7 mouse cellular contexts compared by ENCODE assay signal in the genomic region with DNA sequence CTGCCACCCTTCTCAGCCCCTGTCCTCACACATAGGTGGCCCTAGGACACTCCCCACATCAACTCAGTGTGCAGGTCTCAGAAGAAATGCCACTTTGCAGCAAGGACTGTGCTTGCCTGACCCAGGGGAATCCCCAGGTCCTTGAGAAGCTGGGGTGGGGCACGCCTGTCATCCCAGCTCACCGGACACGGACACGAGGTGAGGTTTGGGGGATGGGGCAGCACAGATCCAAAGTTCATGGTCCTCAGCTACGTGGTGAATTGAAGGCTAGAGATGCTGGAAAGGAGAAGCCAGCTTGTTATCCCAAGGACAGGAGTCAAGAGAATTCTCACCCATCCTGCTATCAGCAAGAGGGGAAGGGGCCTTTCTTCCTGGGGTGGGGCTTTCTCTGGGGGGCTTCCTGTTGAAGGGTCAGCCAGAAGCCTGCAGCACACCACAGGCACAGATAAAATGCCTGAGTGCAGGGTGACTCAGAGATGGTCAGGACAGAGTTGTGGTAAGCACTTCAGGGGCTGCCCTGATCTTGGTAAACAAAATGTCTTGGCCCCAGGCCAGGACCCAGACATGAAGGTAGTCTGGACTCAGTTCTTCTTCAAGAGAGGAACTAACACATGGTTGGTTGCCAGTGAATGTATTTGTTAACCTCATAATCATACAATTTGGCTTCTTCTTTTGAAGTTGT. TPM values are rescaled to one million over a fixed set of nuclear protein-coding genes. Genes with fewer than 3 reads are reported as not detected.
DNase-seq lines count a peak whose midpoint lies in the region; ATAC-seq and TF ChIP-seq lines count a peak whose summit lies in the region.

No protein-coding gene starts in this region.

- H3K4me2 ChIP-seq in embryonic facial prominence, embryonic 12.5 days (replicated peaks) = no peak overlapping the region

- H3K9me3 ChIP-seq in embryonic facial prominence, embryonic 12.5 days = no peaks in the 10 kb centered on the region

- H3K27me3 ChIP-seq in embryonic facial prominence, embryonic 12.5 days = no peaks in the 10 kb centered on the region
- no peaks in the 10 kb centered on the region for H3K27me3 ChIP-seq in kidney, adult 2 months (replicated peaks; ENCODE audit: control insufficient read depth, insufficient read depth, low read length)

- no peak for ATAC-seq in embryonic facial prominence, embryonic 12.5 days (ENCODE audit: insufficient number of reproducible peaks, insufficient read depth, low FRiP score, low TSS enrichment)

- TF ChIP-seq POLR2A in kidney, adult 2 months (IDR thresholded peaks at IDR 0.05; ENCODE audit: low read depth, low read length) = no peak

- WGBS in embryonic facial prominence, embryonic 12.5 days = 65% methylated on average over 5 of the region's 5 CpGs
- WGBS in kidney, adult 2 months = 23% methylated on average over 5 of the region's 5 CpGs

- peaks cover 2% of the 10 kb centered on the region for H3K4me1 ChIP-seq in embryonic facial prominence, embryonic 12.5 days
- peaks cover 4% of the 10 kb centered on the region; the same call in 1 of the 2 replicates for H3K4me1 ChIP-seq in kidney, adult 2 months (ENCODE audit: control insufficient read depth, insufficient read depth, low read length)

- DNase-seq in 416B (ENCODE audit: low read depth) = peak; percentile 100
- DNase-seq in CD4-positive helper T cell, adult 2 months (ENCODE audit: low read depth, low spot score) = peak; percentile 78
- DNase-seq in kidney, adult 2 months = peak; percentile 73
- peak; percentile 85 for DNase-seq in lung, postnatal 25 days (ENCODE audit: low spot score)
- DNase-seq in adipocyte (ENCODE audit: low spot score) = no peak
- no peak for DNase-seq in thymus, postnatal 14 days

- H3K27ac ChIP-seq in embryonic facial prominence, embryonic 12.5 days = peak overlapping the region; percentile 14; the same call in 1 of the 2 replicates
- peak overlapping the region; percentile 16; the same call in 1 of the 2 replicates for H3K27ac ChIP-seq in kidney, adult 2 months (ENCODE audit: insufficient read depth, low read depth, low read length)

- no peak overlapping the region for H3K9ac ChIP-seq in embryonic facial prominence, embryonic 12.5 days

- H3K36me3 ChIP-seq in embryonic facial prominence, embryonic 12.5 days = peaks cover 37% of the 10 kb centered on the region
- no peaks in the 10 kb centered on the region; the same call in 1 of the 2 replicates for H3K36me3 ChIP-seq in kidney, adult 2 months (ENCODE audit: control insufficient read depth, insufficient read depth, low read length)

- no peak for TF ChIP-seq CTCF in kidney, adult 2 months (conservative IDR thresholded peaks at IDR 0.05; ENCODE audit: insufficient read depth, insufficient read length, low read depth, low read length)

- H3K4me3 ChIP-seq in embryonic facial prominence, embryonic 12.5 days = no peak overlapping the region
- H3K4me3 ChIP-seq in kidney, adult 2 months (ENCODE audit: insufficient read depth, low read depth, low read length) = no peak overlapping the region

RNA-seq across cellular contexts. Expression of a gene that starts 6.7 kb away (rescaled TPM):
- polyA plus RNA-seq in embryonic facial prominence, embryonic 12.5 days (2016; fragmentation: Nextera tagmentation; extraction: Ambion mirVana) = 227 and 245 TPM in 2 replicates
- polyA plus RNA-seq in kidney, adult 2 months (2012; rRNA removed) = 230 and 235 TPM in 2 replicates

RNA-seq across cellular contexts. Expression of a gene that starts 14.0 kb away (rescaled TPM):
- polyA plus RNA-seq in embryonic facial prominence, embryonic 12.5 days (2016; fragmentation: Nextera tagmentation; extraction: Ambion mirVana) = 475 and 505 TPM in 2 replicates
- polyA plus RNA-seq in kidney, adult 2 months (2012; rRNA removed) = 1,431 and 1,557 TPM in 2 replicates

RNA-seq across cellular contexts. Expression of a gene that starts 16.5 kb away (rescaled TPM):
- polyA plus RNA-seq in embryonic facial prominence, embryonic 12.5 days (2016; fragmentation: Nextera tagmentation; extraction: Ambion mirVana) = 7.1 and 8.1 TPM in 2 replicates
- polyA plus RNA-seq in kidney, adult 2 months (2012; rRNA removed) = 9.6 and 25.5 TPM in 2 replicates

RNA-seq across cellular contexts. Expression of a gene that starts 36.6 kb away (rescaled TPM):
- polyA plus RNA-seq in embryonic facial prominence, embryonic 12.5 days (2016; fragmentation: Nextera tagmentation; extraction: Ambion mirVana) = 2.6 and 3.9 TPM in 2 replicates
- polyA plus RNA-seq in kidney, adult 2 months (2012; rRNA removed) = 10.6 and 11.8 TPM in 2 replicates

RNA-seq across cellular contexts. Expression of a gene that starts 44.6 kb away (rescaled TPM):
- polyA plus RNA-seq in embryonic facial prominence, embryonic 12.5 days (2016; fragmentation: Nextera tagmentation; extraction: Ambion mirVana) = 311 and 313 TPM in 2 replicates
- polyA plus RNA-seq in kidney, adult 2 months (2012; rRNA removed) = 52.3 and 55.5 TPM in 2 replicates

Comparison
In these comparisons a context has a peak if more than half of its experiments do, and no peak if none do; other contexts are left out.
1. DNase-seq: peak in 416B (single experiment), CD4-positive helper T cell, adult 2 months (single experiment), kidney, adult 2 months (single experiment) and lung, postnatal 25 days (single experiment); none in adipocyte (single experiment) and thymus, postnatal 14 days (single experiment).